Mouse (Mus musculus) 3T3-L1 (cell line): Measurements from ENCODE around the gene Afdn.
"Not testable (repeated sequence)": the region's sequence is repeated elsewhere in the genome, so short reads cannot be mapped to it uniquely, and the experiment has no call there.

Source experiments
- DNase-seq: peaks from one replicate; pipeline ENCODE4 v3.0.0-alpha.2; 2015; ENCODE audit warnings: low read depth, low spot score

The Afdn gene

GRCm38 (mm10) chr17:13870236-13870635 is 109.9 kb downstream of the Afdn start:
- no peak for DNase-seq

- peak; percentile 20 for DNase-seq
These were observed 113.9 kb downstream of the Afdn start for GRCm38 (mm10) chr17:13874245-13874644.

GRCm38 (mm10) chr17:13877460-13877859 is 117.1 kb downstream of the Afdn start:
- DNase-seq, result peak; percentile 28

- DNase-seq, result no peak
These were observed 119.4 kb downstream of the Afdn start for GRCm38 (mm10) chr17:13879731-13880130.

- no peak for DNase-seq
These were observed 123.2 kb downstream of the Afdn start for GRCm38 (mm10) chr17:13883540-13883939.

- no peak for DNase-seq
These were observed 129.6 kb downstream of the Afdn start for GRCm38 (mm10) chr17:13889818-13890434.

- peak; percentile 64 for DNase-seq
These were observed 130.6 kb downstream of the Afdn start for GRCm38 (mm10) chr17:13890932-13891331.

- DNase-seq, result no peak
These were observed 138.5 kb downstream of the Afdn start for GRCm38 (mm10) chr17:13898838-13899237.

- DNase-seq, result no peak
These were observed 138.9 kb downstream of the Afdn start for GRCm38 (mm10) chr17:13899241-13899640.

GRCm38 (mm10) chr17:13903793-13904192 is 143.5 kb downstream of the Afdn start:
- DNase-seq, result no peak

- DNase-seq, result no peak
These were observed 146.7 kb downstream of the Afdn start for GRCm38 (mm10) chr17:13907082-13907481.

GRCm38 (mm10) chr17:13907681-13908080 is 147.3 kb downstream of the Afdn start:
- DNase-seq, result no peak

- DNase-seq, result no peak
These were observed 153.6 kb downstream of the Afdn start for GRCm38 (mm10) chr17:13913951-13914350.

- no peak for DNase-seq
These were observed 154.2 kb downstream of the Afdn start for GRCm38 (mm10) chr17:13914531-13914930.

- peak; percentile 93 for DNase-seq
These were observed 160.4 kb downstream of the Afdn start for GRCm38 (mm10) chr17:13920771-13921170.

- peak; percentile 49 for DNase-seq
These were observed 163.1 kb downstream of the Afdn start for GRCm38 (mm10) chr17:13923418-13923817.

GRCm38 (mm10) chr17:13924588-13924987 is 164.2 kb downstream of the Afdn start:
- peak; percentile 76 for DNase-seq

- peak; percentile 73 for DNase-seq
These were observed 165.6 kb downstream of the Afdn start for GRCm38 (mm10) chr17:13925931-13926330.

- no peak for DNase-seq
These were observed 170.1 kb downstream of the Afdn start for GRCm38 (mm10) chr17:13930421-13930820.

- DNase-seq, result not testable (repeated sequence)
These were observed 175.0 kb downstream of the Afdn start for GRCm38 (mm10) chr17:13935364-13935763.

- no peak for DNase-seq
These were observed 177.4 kb downstream of the Afdn start for GRCm38 (mm10) chr17:13937787-13938186.

- DNase-seq, result peak; percentile 53
These were observed 178.3 kb downstream of the Afdn start for GRCm38 (mm10) chr17:13938652-13939051.

GRCm38 (mm10) chr17:13939231-13939630 is 178.9 kb downstream of the Afdn start:
- not testable (repeated sequence) for DNase-seq

- peak; percentile 35 for DNase-seq
These were observed 180.1 kb downstream of the Afdn start for GRCm38 (mm10) chr17:13940487-13940886.
